Mouse (Mus musculus): ENCODE results near the gene Guca1a. TPM values are rescaled to one million over a fixed set of nuclear protein-coding genes. Genes with fewer than 3 reads are reported as not detected.
A peak's percentile ranks its signal among the peaks of the same experiment; 100 is the strongest.

The Guca1a gene
- polyA plus RNA-seq, 1 experiment from 2014 or later, result 0.84 TPM

- Histone ChIP-seq H3K4me1 (no peaks in the 10 kb centered on the region), H3K4me2 (replicated peaks) (no peak overlapping the region), H3K9ac (no peak overlapping the region), H3K27ac (no peak overlapping the region), H3K36me3 (no peaks in the 10 kb centered on the region), H3K4me3 (no peak overlapping the region), H3K9me3 (replicated peaks) (no peaks in the 10 kb centered on the region), H3K27me3 (peaks cover 44% of the 10 kb centered on the region)
- ATAC-seq (ENCODE audit: low FRiP score), result no peak
- 68% methylated on average over 10 of the region's 10 CpGs for WGBS
Measured at GRCm38 (mm10) chr17:47407717-47408557, 7.6 kb upstream of the Guca1a start.

- Histone ChIP-seq H3K36me3 (no peaks in the 10 kb centered on the region), H3K27me3 (peaks cover 31% of the 10 kb centered on the region), H3K4me1 (peaks cover 11% of the 10 kb centered on the region), H3K4me3 (no peak overlapping the region), H3K9ac (no peak overlapping the region), H3K4me2 (replicated peaks) (no peak overlapping the region), H3K27ac (no peak overlapping the region), H3K9me3 (replicated peaks) (no peaks in the 10 kb centered on the region)
- ATAC-seq (ENCODE audit: low FRiP score), result no peak
- WGBS, result 89% methylated on average over 8 of the region's 8 CpGs
Measured at GRCm38 (mm10) chr17:47399091-47399490, 1.3 kb downstream of the Guca1a start.

GRCm38 (mm10) chr17:47395376-47395913 is 4.9 kb downstream of the Guca1a start:
- no peak overlapping the region for H3K9ac ChIP-seq
- H3K4me2 ChIP-seq (replicated peaks), result peak overlapping the region; percentile 44
- H3K36me3 ChIP-seq, result no peaks in the 10 kb centered on the region
- peak; percentile 83 for ATAC-seq (ENCODE audit: low FRiP score)
- H3K4me3 ChIP-seq, result peak overlapping the region; percentile 20
- peaks cover 11% of the 10 kb centered on the region for H3K4me1 ChIP-seq
- 4% methylated on average over 20 of the region's 20 CpGs for WGBS
- no peaks in the 10 kb centered on the region for H3K9me3 ChIP-seq (replicated peaks)
- H3K27ac ChIP-seq, result no peak overlapping the region
- peaks cover 38% of the 10 kb centered on the region for H3K27me3 ChIP-seq

GRCm38 (mm10) chr17:47394223-47394869 is 6.0 kb downstream of the Guca1a start:
- peaks cover 38% of the 10 kb centered on the region for H3K27me3 ChIP-seq
- no peak for ATAC-seq (ENCODE audit: low FRiP score)
- H3K4me3 ChIP-seq, result peak overlapping the region; percentile 1; the same call in 1 of the 2 replicates
- no peaks in the 10 kb centered on the region for H3K9me3 ChIP-seq (replicated peaks)
- no peaks in the 10 kb centered on the region for H3K36me3 ChIP-seq
- H3K4me2 ChIP-seq (replicated peaks), result peak overlapping the region; percentile 44
- H3K27ac ChIP-seq, result no peak overlapping the region
- 21% methylated on average over 24 of the region's 24 CpGs for WGBS
- H3K9ac ChIP-seq, result 0 out of 2 replicates have a peak overlapping the region, but pooled peaks have one; percentile 35
- peaks cover 11% of the 10 kb centered on the region for H3K4me1 ChIP-seq

- H3K27ac ChIP-seq, result no peak overlapping the region
- no peaks in the 10 kb centered on the region for H3K27me3 ChIP-seq
- H3K4me3 ChIP-seq, result no peak overlapping the region
- no peak overlapping the region for H3K4me2 ChIP-seq (replicated peaks)
- peaks cover 7% of the 10 kb centered on the region; the same call in 1 of the 2 replicates for H3K9me3 ChIP-seq (replicated peaks)
- 71% methylated on average over 4 of the region's 4 CpGs for WGBS
- no peak for ATAC-seq (ENCODE audit: low FRiP score)
- no peak overlapping the region for H3K9ac ChIP-seq
- H3K36me3 ChIP-seq, result peaks cover 6% of the 10 kb centered on the region; the same call in 1 of the 2 replicates
- H3K4me1 ChIP-seq, result no peaks in the 10 kb centered on the region
Measured at GRCm38 (mm10) chr17:47386649-47387048, 13.7 kb downstream of the Guca1a start.

GRCm38 (mm10) chr17:47385145-47385544 is 15.2 kb downstream of the Guca1a start, which contains the start of gene Guca1b:
Gene Guca1b, plus strand, starts transcription at chr17:47385393.
- WGBS, result 49% methylated on average over 10 of the region's 10 CpGs
- Histone ChIP-seq H3K9ac (no peak within 1 kb of the TSS), H3K4me2 (replicated peaks) (no peak within 1 kb of the TSS), H3K9me3 (replicated peaks) (peaks cover 7% of the 10 kb centered on the region; the same call in 1 of the 2 replicates), H3K4me3 (no peak within 1 kb of the TSS), H3K4me1 (no peaks in the 10 kb centered on the region), H3K27ac (no peak within 1 kb of the TSS), H3K27me3 (no peaks in the 10 kb centered on the region), H3K36me3 (peaks cover 22% of the 10 kb centered on the region)
- ATAC-seq (ENCODE audit: low FRiP score), result no peak

GRCm38 (mm10) chr17:47384064-47384463 is 16.3 kb downstream of the Guca1a start:
- ATAC-seq (ENCODE audit: low FRiP score), result no peak
- Histone ChIP-seq H3K36me3 (peaks cover 31% of the 10 kb centered on the region), H3K9me3 (replicated peaks) (peaks cover 7% of the 10 kb centered on the region; the same call in 1 of the 2 replicates), H3K4me3 (no peak overlapping the region), H3K9ac (no peak overlapping the region), H3K4me1 (no peaks in the 10 kb centered on the region), H3K4me2 (replicated peaks) (no peak overlapping the region), H3K27ac (no peak overlapping the region), H3K27me3 (no peaks in the 10 kb centered on the region)
- WGBS, result 83% methylated on average over 3 of the region's 3 CpGs

GRCm38 (mm10) chr17:47383266-47383665 is 17.1 kb downstream of the Guca1a start:
- Histone ChIP-seq H3K4me3 (no peak overlapping the region), H3K27me3 (no peaks in the 10 kb centered on the region), H3K4me1 (no peaks in the 10 kb centered on the region), H3K27ac (no peak overlapping the region), H3K9ac (no peak overlapping the region), H3K4me2 (replicated peaks) (no peak overlapping the region), H3K36me3 (peaks cover 37% of the 10 kb centered on the region), H3K9me3 (replicated peaks) (peaks cover 7% of the 10 kb centered on the region; the same call in 1 of the 2 replicates)
- 88% methylated on average over 4 of the region's 4 CpGs for WGBS
- no peak for ATAC-seq (ENCODE audit: low FRiP score)

- Histone ChIP-seq H3K9ac (no peak overlapping the region), H3K4me2 (replicated peaks) (no peak overlapping the region), H3K27ac (no peak overlapping the region), H3K4me1 (no peaks in the 10 kb centered on the region), H3K36me3 (peaks cover 50% of the 10 kb centered on the region), H3K9me3 (replicated peaks) (peaks cover 7% of the 10 kb centered on the region; the same call in 1 of the 2 replicates), H3K27me3 (no peaks in the 10 kb centered on the region), H3K4me3 (no peak overlapping the region)
- WGBS, result 73% methylated on average over 11 of the region's 11 CpGs
- no peak for ATAC-seq (ENCODE audit: low FRiP score)
Measured at GRCm38 (mm10) chr17:47381917-47382316, 18.5 kb downstream of the Guca1a start.

GRCm38 (mm10) chr17:47378133-47378532 is 22.3 kb downstream of the Guca1a start:
- 84% methylated on average over 15 of the region's 15 CpGs for WGBS
- no peak overlapping the region for H3K4me2 ChIP-seq (replicated peaks)
- H3K4me1 ChIP-seq, result no peaks in the 10 kb centered on the region
- H3K9ac ChIP-seq, result no peak overlapping the region
- no peak overlapping the region for H3K27ac ChIP-seq
- ATAC-seq (ENCODE audit: low FRiP score), result no peak
- H3K36me3 ChIP-seq, result peaks cover 82% of the 10 kb centered on the region
- H3K4me3 ChIP-seq, result no peak overlapping the region
- no peaks in the 10 kb centered on the region for H3K27me3 ChIP-seq
- H3K9me3 ChIP-seq (replicated peaks), result no peaks in the 10 kb centered on the region

GRCm38 (mm10) chr17:47376779-47377280 is 23.6 kb downstream of the Guca1a start:
- H3K36me3 ChIP-seq, result peaks cover 90% of the 10 kb centered on the region
- no peak for ATAC-seq (ENCODE audit: low FRiP score)
- 89% methylated on average over 6 of the region's 6 CpGs for WGBS

GRCm38 (mm10) chr17:47373991-47374390 is 26.4 kb downstream of the Guca1a start:
- WGBS, result 86% methylated on average over 6 of the region's 6 CpGs
- Histone ChIP-seq H3K27me3 (no peaks in the 10 kb centered on the region), H3K4me1 (peaks cover 8% of the 10 kb centered on the region), H3K27ac (no peak overlapping the region), H3K36me3 (peaks cover 63% of the 10 kb centered on the region), H3K4me3 (no peak overlapping the region), H3K9ac (no peak overlapping the region), H3K9me3 (replicated peaks) (no peaks in the 10 kb centered on the region), H3K4me2 (replicated peaks) (no peak overlapping the region)
- no peak for ATAC-seq (ENCODE audit: low FRiP score)

More at GRCm38 (mm10) chr17:47376779-47377280, 23.6 kb downstream of the Guca1a start:
- no peak overlapping the region for H3K9ac ChIP-seq
- H3K27ac ChIP-seq, result no peak overlapping the region
- no peaks in the 10 kb centered on the region for H3K4me1 ChIP-seq
- H3K4me3 ChIP-seq, result no peak overlapping the region
- no peaks in the 10 kb centered on the region for H3K9me3 ChIP-seq (replicated peaks)
- H3K27me3 ChIP-seq, result no peaks in the 10 kb centered on the region
- no peak overlapping the region for H3K4me2 ChIP-seq (replicated peaks)

Measured in hindbrain, embryonic 12.5 days (tissue).